Mouse (Mus musculus) left cerebral cortex, adult 8-10 months (tissue): Measurements from ENCODE around the gene Noxo1. TPM values are rescaled to one million over a fixed set of nuclear protein-coding genes. Genes with fewer than 3 reads are reported as not detected.
A peak's percentile ranks its signal among the peaks of the same experiment; 100 is the strongest.

Experiments used
- DNase-seq, 2 experiments: peaks; one replicate each; pipeline ENCODE4 v3.0.0; 2022; ENCODE audit warnings: low spot score in 2 of 2
- total RNA-seq, 4 experiments: library from RNA; stranded (reverse); gene quantifications; 2 replicates each; pipeline ENCODE4 v1.2.4; 2022

The Noxo1 gene
- total RNA-seq, 4 experiments from 2014 or later = 2.8 to 5.9 (median 3.0) TPM

- DNase-seq = no peak
Measured at GRCm38 (mm10) chr17:24738238-24738637, 42.2 kb downstream of the Noxo1 start.

DNA sequence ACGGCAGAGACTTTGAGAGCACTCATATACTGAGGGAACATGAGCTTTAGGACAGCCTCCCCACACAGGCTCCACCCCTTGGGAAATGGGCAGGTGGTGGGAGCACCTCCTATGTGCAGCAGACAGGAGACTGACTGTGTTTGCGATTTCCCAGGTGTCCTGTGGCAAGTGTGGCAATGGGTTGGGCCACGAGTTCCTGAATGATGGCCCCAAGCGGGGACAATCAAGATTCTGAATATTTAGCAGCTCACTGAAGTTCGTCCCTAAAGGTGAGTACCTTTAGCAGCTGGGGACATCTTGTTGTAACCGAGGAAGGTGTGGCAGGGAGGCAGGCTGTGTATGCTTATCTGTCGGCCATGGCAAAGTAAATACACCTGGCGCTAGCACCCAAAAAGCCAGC is 43.9 kb downstream of the Noxo1 start:
- DNase-seq = no peak

GRCm38 (mm10) chr17:24742307-24742706 is 46.3 kb downstream of the Noxo1 start:
- no peak for DNase-seq

GRCm38 (mm10) chr17:24743896-24744295 is 47.9 kb downstream of the Noxo1 start:
- DNase-seq = no peak

DNA sequence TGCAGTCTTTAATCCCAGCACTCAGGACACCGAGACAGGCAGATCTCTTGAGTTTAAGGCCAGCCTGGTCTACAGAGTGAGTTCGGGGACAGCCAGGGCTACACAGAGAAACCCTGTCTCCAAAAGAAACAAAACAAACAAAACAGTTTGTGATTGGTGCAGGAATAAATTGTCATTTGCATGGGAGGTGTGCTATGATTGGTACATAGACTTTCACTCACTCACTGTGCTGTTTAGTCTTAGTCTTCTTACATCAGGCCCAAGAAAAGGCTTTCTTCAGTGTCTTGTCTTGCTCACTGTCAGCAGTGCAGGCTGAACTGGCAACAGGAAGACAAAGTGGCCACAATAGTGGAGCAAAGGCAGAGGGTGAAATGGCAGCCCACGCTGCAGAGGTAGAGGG is 48.3 kb downstream of the Noxo1 start:
- no peak for DNase-seq

DNA sequence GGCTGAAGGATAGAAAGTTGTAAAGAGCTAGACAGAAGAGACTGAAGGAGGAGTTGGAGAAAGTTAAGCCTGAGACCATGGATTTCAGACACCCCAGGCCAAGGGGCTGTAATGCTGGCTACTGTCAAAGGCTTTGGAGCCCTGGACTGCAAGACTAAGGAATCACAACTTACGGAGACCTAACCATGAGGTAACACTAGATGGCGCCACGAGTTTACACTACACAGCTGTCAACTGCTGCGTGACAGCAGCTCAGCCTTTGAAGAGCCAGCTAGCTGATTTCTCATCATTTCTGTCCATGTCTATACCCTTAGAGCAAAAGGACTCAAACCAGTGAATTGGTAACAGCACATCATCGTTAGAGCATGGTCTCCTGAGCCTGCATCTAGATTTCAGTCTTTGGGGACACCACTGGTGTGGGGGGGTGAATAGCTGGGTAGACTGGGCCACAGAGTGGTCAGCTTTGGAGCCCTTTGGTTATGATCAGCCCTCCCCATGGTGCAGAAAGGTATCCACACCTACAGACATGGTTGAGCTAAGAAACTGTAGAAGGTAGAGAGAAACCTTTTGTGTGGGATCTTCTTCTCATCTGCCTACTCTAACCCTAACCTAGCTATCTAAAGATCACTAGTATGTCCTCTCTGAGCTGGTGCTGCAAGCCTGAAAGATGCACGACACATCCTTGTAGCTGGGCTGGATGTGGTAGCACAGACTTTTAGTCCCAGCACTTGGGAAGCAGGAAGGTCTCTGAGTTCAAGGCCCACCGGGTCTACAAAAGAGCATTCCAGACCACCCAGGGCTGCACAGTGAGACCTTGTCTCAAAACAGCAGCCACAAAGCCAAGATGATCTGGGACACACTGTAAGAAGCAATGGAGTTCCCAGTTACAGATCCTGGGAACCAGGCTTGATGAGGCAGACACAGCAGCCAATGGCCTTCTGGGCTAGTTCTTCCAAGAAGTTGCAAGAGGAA is 49.8 kb downstream of the Noxo1 start:
- peak; percentile 54 to 57 for DNase-seq

GRCm38 (mm10) chr17:24746986-24747385 is 51.0 kb downstream of the Noxo1 start:
- DNase-seq = no peak

Other genes starting within 250 kb of the Noxo1 start
- gene E4f1, start 225.9 kb upstream of the Noxo1 start, total RNA-seq = 10 to 100 TPM; 32.3 to 36.2 (median 34.5) TPM
- 10 to 100 TPM; 59.0 to 68.7 (median 63.8) TPM for gene Pgp, start 225.8 kb upstream of the Noxo1 start, total RNA-seq
- 1 to 10 TPM; 1.6 to 2.4 (median 1.8) TPM for gene Bricd5, start 222.3 kb upstream of the Noxo1 start, total RNA-seq
- 10 to 100 TPM; 29.2 to 39.0 (median 35.4) TPM for gene Mlst8, start 217.2 kb upstream of the Noxo1 start, total RNA-seq
- gene Caskin1, start 207.6 kb upstream of the Noxo1 start, total RNA-seq = 100 to 1,000 TPM; 119 to 135 (median 127) TPM
- 10 to 100 TPM; 78.0 to 85.3 (median 83.4) TPM for gene Traf7, start 168.3 kb upstream of the Noxo1 start, total RNA-seq
- gene Rab26, start 162.0 kb upstream of the Noxo1 start, total RNA-seq = 10 to 100 TPM; 41.3 to 54.4 (median 48.4) TPM
- 10 to 100 TPM; 67.7 to 81.1 (median 77.3) TPM for gene Pkd1, start 146.4 kb upstream of the Noxo1 start, total RNA-seq
- gene Tsc2, start 63.6 kb upstream of the Noxo1 start, total RNA-seq = 100 to 1,000 TPM; 123 to 148 (median 137) TPM
- gene Nthl1, start 63.6 kb upstream of the Noxo1 start, total RNA-seq = 1 to 10 TPM; 5.7 to 7.0 (median 6.1) TPM
- 10 to 100 TPM; 41.0 to 47.7 (median 42.0) TPM for gene Slc9a3r2, start 45.9 kb upstream of the Noxo1 start, total RNA-seq
- under 1 TPM in 1 of 4 experiments, not detected in 3; 0.63 TPM for gene Npw, start 37.8 kb upstream of the Noxo1 start, total RNA-seq
- gene Zfp598, start 26.5 kb upstream of the Noxo1 start, total RNA-seq = 10 to 100 TPM; 30.4 to 40.9 (median 36.1) TPM
- gene Syngr3, start 6.3 kb upstream of the Noxo1 start, total RNA-seq = 100 to 1,000 TPM; 163 to 176 (median 164) TPM
- gene Gfer, start 78 bp upstream of the Noxo1 start, total RNA-seq = 10 to 100 TPM; 17.6 to 19.2 (median 18.0) TPM
- gene Tbl3, start 11.4 kb downstream of the Noxo1 start, total RNA-seq = 10 to 100 TPM; 23.4 to 29.7 (median 25.6) TPM
- gene Rnf151, start 21.8 kb downstream of the Noxo1 start, total RNA-seq = under 1 TPM in 1 of 4 experiments, not detected in 3; 0.37 TPM
- 100 to 1,000 TPM; 270 to 312 (median 290) TPM for gene Rps2, start 21.9 kb downstream of the Noxo1 start, total RNA-seq
- gene Ndufb10, start 28.2 kb downstream of the Noxo1 start, total RNA-seq = 100 to 1,000 TPM; 208 to 258 (median 238) TPM
- under 1 TPM; 0.36 to 0.94 (median 0.43) TPM for gene Rpl3l, start 31.6 kb downstream of the Noxo1 start, total RNA-seq
- gene Msrb1, start 40.4 kb downstream of the Noxo1 start, total RNA-seq = 10 to 100 TPM; 41.4 to 52.7 (median 44.7) TPM
- gene Hs3st6, start 56.8 kb downstream of the Noxo1 start, total RNA-seq = under 1 TPM; 0.51 to 0.65 (median 0.55) TPM
- not detected for gene Meiob, start 108.1 kb downstream of the Noxo1 start, total RNA-seq
- gene Hagh, start 143.9 kb downstream of the Noxo1 start, total RNA-seq = 100 to 1,000 TPM; 129 to 143 (median 135) TPM
- 10 to 100 TPM; 18.7 to 19.5 (median 19.1) TPM for gene Fahd1, start 154.1 kb downstream of the Noxo1 start, total RNA-seq
- under 1 TPM in 2 of 4 experiments, not detected in 2; 0.17 to 0.25 TPM for gene Igfals, start 169.8 kb downstream of the Noxo1 start, total RNA-seq
- gene Nubp2, start 190.1 kb downstream of the Noxo1 start, total RNA-seq = 10 to 100 TPM; 28.1 to 33.7 (median 32.0) TPM
- gene Spsb3, start 190.4 kb downstream of the Noxo1 start, total RNA-seq = 10 to 100 TPM; 51.6 to 57.5 (median 55.3) TPM
- gene Eme2, start 198.9 kb downstream of the Noxo1 start, total RNA-seq = 10 to 100 TPM; 44.3 to 57.5 (median 48.6) TPM
- 10 to 100 TPM; 65.0 to 73.3 (median 69.1) TPM for gene Mrps34, start 198.9 kb downstream of the Noxo1 start, total RNA-seq
- gene Nme3, start 200.3 kb downstream of the Noxo1 start, total RNA-seq = 10 to 100 TPM; 43.5 to 59.7 (median 55.1) TPM
- 100 to 1,000 TPM; 348 to 379 (median 363) TPM for gene Mapk8ip3, start 240.7 kb downstream of the Noxo1 start, total RNA-seq